Mouse (Mus musculus) T-helper 17 cell (primary cell): ENCODE measurements around the gene Tmem255b.

Source experiments
- in situ Hi-C, 2 experiments: fragments of 300-600 bp; cut with MboI, MseI; formaldehyde crosslinking; loops; 1 replicate in 1 of 2; 2 replicates in 1 of 2; pipeline ENCODE4 v1.15.1; 2025; ENCODE audit warnings: high pct_unique_total_duplicates in 2 of 2

Tmem255b gene

DNA sequence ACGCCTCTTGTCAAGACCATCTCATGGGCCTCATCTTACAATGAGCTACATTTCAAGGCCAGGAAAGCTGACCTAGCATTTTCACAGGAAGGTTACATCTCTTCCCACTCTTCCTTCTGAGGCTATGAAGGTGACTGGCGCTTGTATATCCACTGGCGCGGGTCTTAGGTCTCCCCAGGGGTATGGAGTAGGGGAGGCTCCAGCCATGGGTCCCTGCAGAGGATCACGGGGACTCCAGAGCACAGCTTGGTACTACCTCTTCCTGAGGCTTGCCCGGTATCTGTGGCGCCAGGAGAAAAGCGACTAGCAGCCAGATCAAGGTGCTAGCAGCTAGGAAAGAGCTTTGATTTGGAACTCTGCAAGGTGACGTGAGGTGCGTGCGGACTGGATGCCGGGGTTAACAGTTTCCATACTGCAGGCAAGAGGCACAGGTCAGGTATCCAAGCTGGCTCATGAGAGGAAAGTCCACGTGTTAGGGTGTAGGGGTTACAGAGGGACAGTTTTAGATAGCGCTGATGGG lies 56.6 kb downstream of the Tmem255b start:
- in situ Hi-C loops = no loop called here

DNA sequence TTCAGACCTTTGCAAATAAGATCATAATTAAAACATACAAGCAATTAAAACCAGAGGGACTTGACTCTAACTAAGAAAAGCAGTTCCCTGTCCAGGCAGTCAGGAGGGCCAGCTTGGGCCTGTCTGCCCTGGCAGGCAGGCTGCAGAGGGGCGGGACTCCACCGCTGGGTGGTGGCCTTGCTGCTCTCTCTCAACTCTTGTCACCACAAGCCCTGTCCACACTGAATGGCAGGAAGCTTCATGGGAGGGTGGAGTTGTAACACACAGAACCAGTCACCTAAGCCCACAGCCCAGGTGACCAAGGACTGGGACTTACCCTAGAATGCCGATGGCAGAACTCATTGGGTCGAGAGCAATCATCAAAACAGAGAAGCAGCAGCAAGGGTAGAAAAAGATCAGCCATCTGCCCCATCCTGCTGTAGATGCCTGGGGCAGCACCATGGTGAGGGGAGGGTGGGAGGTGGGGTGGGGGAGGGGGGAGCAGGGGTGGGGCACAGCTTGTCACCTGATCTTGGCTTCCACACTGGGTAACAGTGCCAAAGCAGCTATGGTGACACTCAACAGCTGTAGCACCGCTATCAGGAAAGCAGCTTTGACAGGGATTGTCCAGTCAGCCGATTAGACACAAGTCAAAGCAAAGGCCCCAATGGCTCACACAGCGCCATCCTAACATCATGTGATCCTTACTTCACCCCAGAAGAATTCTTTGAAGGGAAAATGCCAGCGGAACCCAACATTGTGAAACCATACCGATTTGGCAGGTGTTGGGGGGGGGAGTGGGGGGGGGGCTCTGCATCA lies 57.4 kb downstream of the Tmem255b start:
- in situ Hi-C loops = no loop called here

DNA sequence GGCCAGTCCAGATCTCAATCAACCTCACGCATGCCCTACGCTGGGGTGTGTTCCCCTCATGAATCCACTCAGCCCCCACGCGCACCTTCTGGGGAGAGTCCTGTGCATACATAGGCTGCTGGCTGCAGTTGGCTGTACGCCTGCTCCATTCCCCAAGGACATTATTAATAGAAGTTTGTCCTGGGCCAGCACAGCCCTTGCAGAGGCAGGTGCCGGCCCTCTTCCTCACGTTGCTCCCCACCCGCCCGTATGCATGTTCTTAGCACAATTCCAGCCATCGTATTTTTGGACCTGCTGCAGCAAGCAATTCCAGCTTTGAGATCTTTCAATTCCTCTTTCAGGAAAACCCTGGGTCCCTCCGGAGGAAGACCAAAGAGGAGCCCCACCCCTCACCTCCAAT lies 58.0 kb downstream of the Tmem255b start:
- in situ Hi-C loops = no loop called here

DNA sequence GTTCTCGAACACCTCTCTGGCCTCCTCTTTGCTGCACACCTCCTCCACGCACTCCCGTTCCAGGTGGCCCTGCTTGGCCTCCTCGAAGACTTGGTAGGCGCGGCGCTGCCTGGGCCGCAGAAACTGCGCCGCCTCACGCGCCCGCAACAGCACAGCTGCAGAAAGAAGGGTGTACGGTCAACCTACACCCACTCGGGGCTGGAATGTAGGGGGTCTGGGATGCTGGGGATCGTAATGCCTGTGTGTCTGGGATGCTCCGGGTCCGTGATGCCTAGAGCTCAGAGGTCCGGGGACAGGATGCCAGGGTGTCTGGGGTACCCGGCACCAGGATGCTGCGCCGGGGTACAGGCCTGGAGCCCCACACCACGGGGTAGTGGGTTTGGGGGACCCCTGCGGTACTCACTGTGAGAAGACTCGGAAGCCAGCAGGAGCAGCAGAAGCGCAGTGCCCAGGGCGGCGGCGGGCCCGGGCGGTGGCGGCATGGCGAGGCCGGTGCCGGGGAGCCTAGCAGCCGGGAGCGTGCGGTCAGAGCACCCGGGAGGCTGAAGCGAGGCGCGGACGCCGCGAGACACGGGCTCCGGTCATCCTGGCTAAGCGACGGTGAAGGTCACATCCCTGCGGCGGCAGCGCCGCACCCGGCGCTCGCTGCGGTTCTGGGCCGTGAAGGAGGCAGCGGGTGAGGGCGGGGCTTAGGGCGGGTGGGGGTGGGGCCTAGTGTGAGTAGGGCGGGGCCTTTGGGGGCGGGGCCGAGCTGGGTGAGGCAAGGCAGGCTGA lies 59.1 kb downstream of the Tmem255b start, which contains the start of gene Gas6:
Gene Gas6 (minus strand): TSS at position 633 of the 774 bp plus-strand sequence.
- in situ Hi-C loops = no loop called here

DNA sequence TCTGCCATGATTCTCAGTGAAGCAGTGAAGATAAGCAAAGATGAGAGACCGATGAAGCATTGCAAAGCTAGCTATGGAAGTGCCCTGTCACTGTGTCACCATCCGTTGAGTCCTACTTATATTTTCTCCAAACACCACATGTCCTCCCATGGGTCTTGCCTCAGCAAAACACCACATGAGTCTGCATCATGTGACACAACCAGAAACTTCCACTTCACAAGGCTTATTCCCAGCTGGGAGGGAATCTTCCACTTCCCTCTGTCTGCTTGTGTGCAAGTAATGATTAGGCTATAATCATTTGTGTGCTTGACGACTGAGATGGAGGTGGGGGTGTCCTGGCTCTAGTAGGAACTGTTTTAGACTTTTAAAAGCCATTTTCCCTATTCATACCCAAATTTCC lies 66.2 kb downstream of the Tmem255b start:
- in situ Hi-C loops = no loop called here

DNA sequence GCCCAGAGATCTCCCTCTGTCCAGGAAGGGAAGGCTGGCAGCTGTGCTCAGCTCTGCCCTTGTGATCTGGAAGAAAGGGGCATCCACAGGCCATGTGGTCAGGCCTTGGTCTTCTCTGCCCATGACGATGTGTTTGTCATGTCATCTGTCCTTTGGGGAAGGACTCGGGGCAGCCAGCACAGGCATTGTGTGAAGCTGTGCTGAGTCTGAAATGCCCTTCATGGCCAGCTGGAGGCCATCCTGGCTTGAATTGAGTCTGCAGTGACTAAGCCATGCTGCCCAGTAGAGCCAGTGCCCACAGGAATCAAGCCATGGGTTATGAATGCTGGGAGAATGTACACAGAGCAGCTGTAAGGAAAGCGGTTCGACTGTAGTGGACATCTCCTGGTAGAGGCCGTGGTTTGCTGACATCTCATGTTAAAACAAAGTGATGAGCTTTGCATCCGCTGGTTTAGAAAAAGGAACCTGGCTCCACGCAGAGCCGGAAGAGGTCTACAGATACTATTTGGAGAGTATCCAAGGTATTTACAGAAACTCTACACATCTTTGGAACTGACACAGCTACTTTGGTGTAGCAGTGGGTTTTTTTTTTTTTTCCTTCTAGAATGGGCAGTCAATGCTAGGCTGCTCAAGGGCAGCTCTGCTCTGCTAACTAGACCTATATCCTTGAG lies 69.1 kb downstream of the Tmem255b start:
- in situ Hi-C loops = no loop called here

DNA sequence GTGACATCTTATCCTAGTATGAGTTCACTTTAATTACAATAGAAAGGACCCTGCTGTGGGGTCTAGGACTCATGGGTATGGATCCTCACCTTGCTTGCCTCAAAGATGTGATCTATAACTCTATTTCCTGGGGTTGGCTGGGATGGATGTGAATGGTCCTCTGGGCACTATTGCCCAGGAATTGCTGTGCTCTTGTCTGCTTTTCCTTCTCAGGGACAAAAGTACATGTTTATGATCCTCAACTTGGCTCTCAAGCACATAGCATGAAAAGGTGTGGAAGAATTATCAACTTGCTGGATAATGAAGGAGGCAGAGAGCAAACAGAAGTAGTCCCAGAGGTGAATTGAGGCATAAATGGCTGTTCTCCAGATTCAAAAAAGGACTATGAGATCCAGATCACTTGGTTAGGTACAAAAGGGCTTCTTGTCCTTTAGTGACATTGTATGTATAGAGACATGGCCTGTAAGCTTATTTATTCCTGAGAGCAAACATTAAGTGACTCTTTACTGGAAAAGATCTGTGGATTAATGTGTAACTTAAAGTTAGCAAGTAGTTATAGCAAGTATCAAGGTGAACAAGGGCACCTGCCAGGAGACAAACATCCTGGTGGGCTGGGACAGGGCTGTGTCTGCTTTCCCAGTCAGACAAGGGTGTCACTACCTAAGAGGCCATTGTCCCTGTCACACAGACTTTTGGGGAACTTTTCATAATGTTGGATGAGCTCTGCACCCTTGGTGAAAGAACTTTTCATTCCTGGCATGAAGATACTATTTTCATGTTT lies 70.1 kb downstream of the Tmem255b start:
- in situ Hi-C loops = no loop called here

DNA sequence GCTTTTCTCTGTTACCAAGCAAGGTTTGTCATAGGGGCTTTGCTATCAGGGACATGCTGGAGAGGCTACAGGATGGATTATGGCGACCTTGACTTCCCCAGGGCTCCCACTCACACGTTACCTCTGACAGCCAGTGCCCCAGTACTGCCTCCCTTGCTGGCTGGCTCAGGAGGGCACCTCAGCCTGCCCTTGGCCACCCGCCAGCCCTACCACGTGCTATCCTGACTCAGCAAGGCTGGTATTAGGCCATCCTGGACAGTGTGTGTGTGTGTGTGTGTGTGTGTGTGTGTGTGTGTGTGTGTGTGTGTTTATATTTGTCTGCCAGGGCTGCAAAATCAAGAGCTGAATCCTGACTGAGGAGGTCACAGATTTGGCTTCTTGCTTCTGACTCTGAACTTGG lies 71.9 kb downstream of the Tmem255b start:
- in situ Hi-C loops = no loop called here

DNA sequence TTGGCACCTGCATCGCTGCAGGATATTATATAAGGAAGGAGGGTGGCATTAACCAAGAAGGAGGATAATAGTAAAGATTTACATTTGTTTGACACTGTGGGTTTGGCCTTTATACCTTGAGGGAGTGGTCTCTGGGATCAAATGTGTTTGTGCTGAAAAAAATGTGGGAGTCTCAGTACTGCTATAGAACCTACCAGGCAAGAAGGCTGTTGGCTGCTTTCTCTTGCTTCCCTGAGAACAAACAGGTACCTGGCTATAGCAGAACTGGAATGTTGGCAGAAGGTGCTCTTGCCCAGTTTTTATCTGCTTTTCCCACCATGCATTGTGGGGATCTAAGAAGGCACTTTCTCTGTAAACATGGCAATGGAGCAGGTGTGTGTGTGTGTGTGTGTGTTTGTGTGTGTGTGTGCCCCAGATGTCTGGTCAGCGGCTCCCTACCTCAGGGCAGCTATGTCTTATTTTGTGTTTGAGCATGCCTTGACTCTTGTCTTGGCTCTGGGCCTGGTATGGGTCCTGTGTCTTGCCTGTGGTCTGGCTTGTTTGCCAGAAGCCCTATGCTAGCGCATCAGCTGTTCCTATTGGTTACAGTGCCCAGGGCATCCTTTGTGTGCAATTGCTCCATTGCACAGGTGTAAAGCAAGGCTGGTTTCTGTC lies 72.4 kb downstream of the Tmem255b start:
- in situ Hi-C loops = no loop called here

DNA sequence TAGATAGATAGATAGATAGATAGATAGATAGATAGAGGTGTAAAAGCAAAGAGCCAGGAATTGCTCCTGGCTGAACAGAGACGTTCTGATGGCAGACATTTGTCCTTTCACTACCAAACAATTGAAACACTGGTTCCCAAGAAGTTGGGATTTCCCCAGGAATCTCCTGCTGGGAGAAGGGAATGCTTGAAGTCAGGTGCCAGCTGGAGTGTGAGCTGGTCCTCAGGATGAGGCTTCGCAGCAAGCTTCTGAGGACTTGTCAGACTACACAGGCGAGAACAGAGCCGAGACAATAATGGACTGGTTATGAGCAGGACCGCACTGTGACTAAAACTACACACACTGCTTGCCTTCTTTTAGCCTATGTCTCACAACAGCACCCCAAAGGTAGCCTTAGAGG lies 77.0 kb downstream of the Tmem255b start:
- in situ Hi-C loops = no loop called here

DNA sequence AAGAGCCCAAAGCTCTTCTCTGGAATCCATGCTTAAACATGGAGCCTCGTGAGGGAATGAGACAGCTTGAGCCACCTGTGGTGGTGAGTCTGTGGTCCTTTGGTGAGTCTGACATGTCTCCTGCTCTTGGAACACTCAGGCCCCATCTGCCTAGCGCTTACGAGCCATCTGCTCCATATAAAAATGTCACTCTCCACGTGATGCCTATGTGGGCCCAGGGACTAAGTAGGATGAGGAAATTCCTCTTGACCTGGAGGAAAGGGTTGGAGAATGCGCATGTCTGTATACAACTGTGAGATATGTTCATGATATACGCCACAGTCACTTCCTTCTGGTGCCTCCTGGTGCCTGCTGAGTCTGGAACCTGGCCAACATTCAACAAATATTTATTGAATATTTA lies 77.7 kb downstream of the Tmem255b start:
- in situ Hi-C loops = no loop called here

DNA sequence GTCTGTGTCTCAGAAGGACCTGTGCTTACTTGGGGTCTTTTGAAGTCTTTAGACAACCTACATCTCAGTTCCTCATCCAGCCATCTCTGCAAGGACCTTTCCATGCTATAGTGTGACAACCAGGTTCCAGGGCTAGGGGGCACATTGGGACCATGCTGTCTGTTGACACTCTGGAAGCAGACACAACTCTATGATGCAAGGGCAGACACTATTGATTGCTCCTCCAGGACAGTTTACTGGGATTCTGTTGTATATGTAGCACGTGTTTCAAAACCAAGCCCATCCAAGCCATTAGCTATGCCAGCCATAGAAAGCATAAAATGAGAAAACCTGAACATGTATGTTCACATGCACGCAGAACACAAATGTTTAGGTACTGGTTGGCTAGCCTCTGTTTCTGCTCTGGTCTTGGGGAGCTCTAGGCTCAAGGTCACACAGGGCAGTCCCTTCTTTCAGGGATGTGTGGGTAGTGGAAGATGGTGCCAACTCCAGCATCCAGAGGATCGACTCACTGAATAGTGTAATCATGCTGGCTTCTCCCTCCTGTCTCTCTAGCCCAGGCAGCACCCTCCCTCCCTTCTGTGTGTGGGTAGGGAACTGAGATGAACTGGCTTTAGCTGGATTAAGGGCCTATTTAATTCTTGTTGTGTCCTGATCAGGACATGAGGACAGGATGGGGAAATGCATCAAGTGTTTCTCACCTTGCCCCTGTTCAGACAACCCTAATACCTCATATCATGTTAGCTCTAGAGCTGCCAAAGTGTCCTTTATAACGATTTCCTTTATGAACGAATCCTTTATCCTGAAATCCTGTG lies 78.8 kb downstream of the Tmem255b start:
- in situ Hi-C loops = no loop called here

DNA sequence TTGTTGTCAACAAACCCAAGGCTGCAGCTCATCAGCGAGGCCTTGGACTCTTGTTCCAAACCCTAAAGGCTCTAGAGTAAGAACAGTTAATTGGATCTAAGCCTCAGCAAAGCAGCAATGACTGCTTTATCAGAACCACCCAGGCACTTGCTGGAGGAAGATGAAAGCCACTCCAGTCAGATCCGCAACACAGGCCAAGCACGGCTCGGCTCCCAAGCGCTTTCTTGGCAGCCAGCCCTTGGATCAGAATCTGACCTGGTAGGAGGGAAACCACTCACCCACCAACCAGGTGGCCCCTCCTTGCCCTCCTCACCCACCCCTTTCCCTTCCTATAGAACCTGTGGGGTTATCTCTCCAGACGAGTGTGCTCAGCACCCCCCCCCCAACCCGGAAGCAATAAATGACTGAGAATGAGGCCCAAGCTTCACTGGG lies 81.0 kb downstream of the Tmem255b start:
- in situ Hi-C loops = no loop called here

DNA sequence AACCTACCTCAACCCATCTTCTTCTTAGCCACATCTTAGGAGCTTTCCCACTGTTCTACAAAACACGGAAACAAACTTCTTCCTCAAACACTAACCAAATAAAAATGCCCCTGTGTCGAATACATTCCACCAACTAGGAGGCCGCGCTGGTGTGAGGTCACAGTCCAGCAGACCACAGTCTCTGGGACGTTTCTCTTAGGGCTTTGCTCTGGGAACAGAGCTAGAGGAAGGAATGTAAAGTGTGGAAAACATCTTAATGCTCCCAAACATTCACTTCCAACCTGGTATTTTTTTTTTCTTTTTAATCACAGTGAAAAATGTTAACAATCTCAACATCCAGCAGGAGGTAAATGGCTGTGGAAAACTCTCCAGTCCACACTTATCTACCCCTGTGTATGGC lies 81.7 kb downstream of the Tmem255b start:
- in situ Hi-C loops = no loop called here

DNA sequence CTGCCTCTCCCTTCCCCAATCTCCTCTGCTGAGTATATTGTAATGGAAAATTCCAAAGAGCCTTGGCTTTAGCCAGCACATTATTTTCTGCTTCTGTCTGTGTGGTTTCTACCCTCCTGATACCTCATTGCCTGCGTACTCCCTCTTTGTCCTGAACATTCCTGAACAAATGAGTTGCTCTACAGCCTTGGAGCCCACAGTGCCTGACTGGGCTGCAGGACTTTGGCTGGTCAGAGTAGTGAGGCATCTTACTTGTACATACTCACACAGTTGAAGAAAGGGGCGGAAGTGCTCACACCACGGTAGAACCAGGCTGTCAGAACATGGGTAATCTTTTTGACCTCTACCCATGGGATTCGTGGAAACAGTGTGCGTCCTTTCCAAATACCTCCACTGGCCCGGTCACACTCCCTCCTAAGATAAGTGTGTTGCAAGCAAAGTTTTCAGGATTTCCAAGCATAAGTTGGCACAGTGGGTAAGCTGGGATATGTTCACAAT lies 82.3 kb downstream of the Tmem255b start:
- in situ Hi-C loops = no loop called here
